Mouse (Mus musculus) left cerebral cortex, adult 2 months (tissue): Measurements from ENCODE around the gene Dmwd. TPM values are rescaled to one million over a fixed set of nuclear protein-coding genes. Genes with fewer than 3 reads are reported as not detected.

ENCODE experiments used
- DNase-seq, 2 experiments: peaks; one replicate each; pipeline ENCODE4 v3.0.0; 2021 to 2022; ENCODE audit warnings: low spot score in 2 of 2, mixed read lengths in 1 of 2; ENCODE audit errors: extremely low spot score in 1 of 2
- H3K27ac ChIP-seq: fragments of 200-600 bp; 2 replicates; pipeline ENCODE4 v1.8.1; 2022
- H3K4me3 ChIP-seq: fragments of 200-600 bp; 2 replicates; pipeline ENCODE4 v1.8.1; 2022
- CTCF ChIP-seq: fragments of 200-600 bp; IDR thresholded peaks from 2 replicates; pipeline ENCODE4 v1.8.1; 2022; ENCODE audit warnings: antibody characterized with exemption, mild to moderate bottlenecking, moderate library complexity
- intact Hi-C: fragments of 180-260 bp; cut with DNase I; formaldehyde crosslinking; loops from one replicate; pipeline ENCODE4 v1.15.1; 2025
- total RNA-seq, 2 experiments: library from RNA; stranded (reverse); gene quantifications; 2 replicates each; pipeline ENCODE4 v1.2.3; 2021

Dmwd gene
- total RNA-seq, 2 experiments from 2014 or later: 141 to 143 TPM

- intact Hi-C loops: no loop called here
- TF ChIP-seq CTCF: peak; percentile 42
- DNase-seq: no peak
- no peak overlapping the region for H3K4me3 ChIP-seq
- H3K27ac ChIP-seq: no peak overlapping the region
These were observed 2.5 kb upstream of the Dmwd start for GRCm38 (mm10) chr7:19073504-19073903.

- intact Hi-C loops: no loop called here
- Histone ChIP-seq H3K27ac (no peak overlapping the region), H3K4me3 (no peak overlapping the region)
- DNase-seq: no peak
- no peak; the same call in none of the 2 replicates for TF ChIP-seq CTCF
These were observed 1.5 kb upstream of the Dmwd start for GRCm38 (mm10) chr7:19074494-19074893.

- H3K4me3 ChIP-seq: peak overlapping the region; percentile 84
- peak overlapping the region; percentile 86 for H3K27ac ChIP-seq
- TF ChIP-seq CTCF: no peak
- no peak for DNase-seq
- intact Hi-C loops: no loop called here
These were observed 796 bp upstream of the Dmwd start for GRCm38 (mm10) chr7:19075231-19075630.

GRCm38 (mm10) chr7:19076586-19076991, 562 bp downstream of the Dmwd start:
- H3K4me3 ChIP-seq: peak overlapping the region; percentile 84
- peak overlapping the region; percentile 81 for H3K27ac ChIP-seq
- no peak for DNase-seq
- intact Hi-C loops: loop anchor here (2.0 kb wide), 1 partner anchor 16 kb away; no protein-coding TSS in a partner anchor
- no peak for TF ChIP-seq CTCF

GRCm38 (mm10) chr7:19077761-19078160, 1.7 kb downstream of the Dmwd start:
- no peak for TF ChIP-seq CTCF
- intact Hi-C loops: loop anchor here (2.0 kb wide), 1 partner anchor 15 kb away; no protein-coding TSS in a partner anchor
- Histone ChIP-seq H3K4me3 (no peak overlapping the region), H3K27ac (no peak overlapping the region)
- DNase-seq: no peak

GRCm38 (mm10) chr7:19078732-19079131, 2.7 kb downstream of the Dmwd start:
- intact Hi-C loops: no loop called here
- Histone ChIP-seq H3K4me3 (no peak overlapping the region), H3K27ac (no peak overlapping the region)
- TF ChIP-seq CTCF: no peak
- no peak for DNase-seq

GRCm38 (mm10) chr7:19080451-19080950, 4.5 kb downstream of the Dmwd start:
- H3K4me3 ChIP-seq: no peak overlapping the region
- TF ChIP-seq CTCF: no peak
- intact Hi-C loops: no loop called here
- H3K27ac ChIP-seq: peak overlapping the region; percentile 28; the same call in 1 of the 2 replicates
- no peak for DNase-seq

GRCm38 (mm10) chr7:19082171-19082570, 6.1 kb downstream of the Dmwd start:
- TF ChIP-seq CTCF: no peak
- Histone ChIP-seq H3K27ac (no peak overlapping the region), H3K4me3 (no peak overlapping the region)
- intact Hi-C loops: no loop called here
- DNase-seq: no peak

- DNase-seq: no peak
- intact Hi-C loops: no loop called here
- no peak for TF ChIP-seq CTCF
- Histone ChIP-seq H3K4me3 (no peak overlapping the region), H3K27ac (no peak overlapping the region)
These were observed 7.1 kb downstream of the Dmwd start for GRCm38 (mm10) chr7:19083096-19083495.

- H3K27ac ChIP-seq: no peak within 1 kb of the TSS
- H3K4me3 ChIP-seq: peak within 1 kb of the TSS; percentile 15; the same call in 1 of the 2 replicates
- intact Hi-C loops: no loop called here
- no peak for TF ChIP-seq CTCF
- no peak for DNase-seq
These were observed 7.7 kb downstream of the Dmwd start, which contains the start of gene Dmpk for GRCm38 (mm10) chr7:19083701-19084100. Gene Dmpk (plus strand): TSS chr7:19083849.

GRCm38 (mm10) chr7:19084277-19084771, 8.3 kb downstream of the Dmwd start:
- intact Hi-C loops: no loop called here
- no peak for TF ChIP-seq CTCF
- no peak overlapping the region for H3K27ac ChIP-seq
- no peak for DNase-seq
- no peak overlapping the region for H3K4me3 ChIP-seq

- no peak for TF ChIP-seq CTCF
- intact Hi-C loops: no loop called here
- no peak overlapping the region for H3K27ac ChIP-seq
- H3K4me3 ChIP-seq: no peak overlapping the region
- DNase-seq: no peak
These were observed 9.0 kb downstream of the Dmwd start for GRCm38 (mm10) chr7:19084921-19085473.

GRCm38 (mm10) chr7:19085495-19085894, 9.5 kb downstream of the Dmwd start:
- intact Hi-C loops: no loop called here
- no peak for TF ChIP-seq CTCF
- no peak for DNase-seq
- no peak overlapping the region for H3K4me3 ChIP-seq
- H3K27ac ChIP-seq: no peak overlapping the region
